Mouse (Mus musculus): Measurements from ENCODE around the gene Zfp995.

- no peak for TF ChIP-seq CTCF (IDR thresholded peaks at IDR 0.05; ENCODE audit: low read depth)
- no peak for TF ChIP-seq EP300 (IDR thresholded peaks at IDR 0.05; ENCODE audit: low read depth)
Measured at GRCm38 (mm10) chr17:21845545-21846321, 64.0 kb downstream of the Zfp995 start, which contains the start of gene Zfp820.

Data from liver, postnatal 0 days (tissue).